Mouse (Mus musculus): ENCODE measurements around the gene Ak4. TPM values are rescaled to one million over a fixed set of nuclear protein-coding genes. Genes with fewer than 3 reads are reported as not detected.

Gene Ak4
- polyA plus RNA-seq, 1 experiment from 2014 or later = 4.6 TPM

Other genes with a start within 250 kb of the Ak4 start
- 61.3 and 61.5 TPM in 2 replicates for gene Jak1, start 154.0 kb upstream of the Ak4 start, polyA plus RNA-seq (2014; fragmentation: Nextera tagmentation; extraction: Ambion mirVana)
- gene Dnajc6, start 77.4 kb downstream of the Ak4 start, polyA plus RNA-seq (2014; fragmentation: Nextera tagmentation; extraction: Ambion mirVana) = 0.67 and 0.89 TPM in 2 replicates
- gene Leprot, start 228.4 kb downstream of the Ak4 start, polyA plus RNA-seq (2014; fragmentation: Nextera tagmentation; extraction: Ambion mirVana) = 59.4 and 60.8 TPM in 2 replicates